Mouse (Mus musculus): ENCODE measurements around the gene Grik3.

Gene Grik3

GRCm38 (mm10) chr4:125553754-125554153, 63.3 kb downstream of the Grik3 start:
- DNase-seq = no peak

- DNase-seq = peak; percentile 59
Measured at GRCm38 (mm10) chr4:125556405-125557308, 66.2 kb downstream of the Grik3 start.

GRCm38 (mm10) chr4:125559564-125559963, 69.1 kb downstream of the Grik3 start:
- DNase-seq = peak; percentile 83

GRCm38 (mm10) chr4:125560806-125561205, 70.3 kb downstream of the Grik3 start:
- DNase-seq = no peak

DNA sequence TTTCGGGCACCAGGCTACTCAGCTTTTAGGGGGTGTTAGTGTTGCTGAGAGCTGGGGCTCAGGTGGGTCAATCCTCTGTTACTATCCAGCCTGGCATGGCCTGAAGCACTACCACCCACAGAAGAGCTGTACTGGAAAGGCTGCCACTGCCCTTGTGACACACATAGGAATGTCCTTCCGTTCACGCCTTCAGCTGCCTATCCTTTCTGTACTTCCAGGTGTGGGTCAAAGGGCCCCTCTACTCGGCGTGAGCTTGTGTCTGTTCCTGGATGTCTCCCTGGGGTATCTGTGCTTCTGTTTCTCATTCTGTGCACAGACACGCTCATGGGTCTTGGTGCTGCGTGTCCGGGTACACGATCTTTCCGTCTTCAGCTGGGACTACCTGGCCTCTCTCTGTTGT, 73.1 kb downstream of the Grik3 start:
- no peak for DNase-seq

DNA sequence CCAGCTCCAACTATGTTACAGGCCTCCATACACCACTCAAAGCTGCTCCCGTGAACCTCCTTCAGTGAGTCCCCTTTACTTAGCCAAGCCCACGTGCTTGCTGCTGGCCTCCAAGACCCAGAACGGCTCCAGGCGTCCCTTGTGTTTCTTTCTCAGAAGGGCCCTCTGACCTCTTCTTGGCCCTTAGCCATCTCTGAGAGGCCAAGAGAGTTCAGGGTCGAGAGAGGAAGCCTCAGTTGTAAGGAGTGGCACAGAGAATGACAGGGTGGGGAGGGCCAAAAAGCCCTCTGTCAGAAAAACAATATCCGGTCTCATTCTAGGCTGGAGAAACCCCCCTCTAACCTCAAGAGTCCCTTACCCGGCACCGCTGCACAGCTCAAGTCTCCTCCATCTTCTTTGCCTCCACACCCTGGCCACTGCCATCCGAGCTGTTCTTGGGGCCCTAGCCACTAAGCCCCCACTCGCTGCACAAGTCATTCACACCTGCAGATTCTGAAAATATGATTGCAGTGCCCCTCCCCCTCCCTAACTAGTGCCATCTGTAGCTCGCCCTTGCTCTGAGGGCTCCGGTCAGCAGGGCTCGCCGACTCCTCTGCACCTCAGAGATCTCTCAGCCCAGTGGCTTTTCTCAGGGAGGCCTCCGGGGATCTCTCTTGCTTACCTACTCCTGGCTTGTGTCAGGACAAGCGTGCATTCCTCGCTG, 73.7 kb downstream of the Grik3 start:
- no peak for DNase-seq

GRCm38 (mm10) chr4:125565711-125566439, 75.4 kb downstream of the Grik3 start:
- DNase-seq = no peak

GRCm38 (mm10) chr4:125568210-125568609, 77.7 kb downstream of the Grik3 start:
- DNase-seq = no peak

- no peak for DNase-seq
Measured at GRCm38 (mm10) chr4:125571651-125572311, 81.3 kb downstream of the Grik3 start.

DNA sequence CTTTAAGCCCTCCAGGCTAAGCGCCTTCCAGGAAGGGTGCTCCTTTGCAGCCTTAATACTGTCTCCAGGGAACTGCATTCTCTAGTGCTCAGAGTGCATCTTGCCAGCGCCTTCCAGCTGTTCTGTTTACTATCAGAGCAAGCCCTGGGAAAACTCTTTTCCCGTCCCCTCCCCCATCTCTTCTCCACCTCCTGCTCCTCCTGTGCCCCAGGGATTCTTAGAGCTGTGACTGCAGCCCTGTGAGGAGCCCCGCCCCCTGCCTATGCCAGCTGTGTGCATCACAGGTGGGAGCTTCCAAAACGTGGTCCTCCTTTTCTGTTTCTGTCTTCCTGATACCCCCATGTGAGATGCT, 81.8 kb downstream of the Grik3 start:
- no peak for DNase-seq

GRCm38 (mm10) chr4:125573000-125573399, 82.5 kb downstream of the Grik3 start:
- no peak for DNase-seq

- DNase-seq = no peak
Measured at GRCm38 (mm10) chr4:125573951-125574675, 83.6 kb downstream of the Grik3 start.

DNA sequence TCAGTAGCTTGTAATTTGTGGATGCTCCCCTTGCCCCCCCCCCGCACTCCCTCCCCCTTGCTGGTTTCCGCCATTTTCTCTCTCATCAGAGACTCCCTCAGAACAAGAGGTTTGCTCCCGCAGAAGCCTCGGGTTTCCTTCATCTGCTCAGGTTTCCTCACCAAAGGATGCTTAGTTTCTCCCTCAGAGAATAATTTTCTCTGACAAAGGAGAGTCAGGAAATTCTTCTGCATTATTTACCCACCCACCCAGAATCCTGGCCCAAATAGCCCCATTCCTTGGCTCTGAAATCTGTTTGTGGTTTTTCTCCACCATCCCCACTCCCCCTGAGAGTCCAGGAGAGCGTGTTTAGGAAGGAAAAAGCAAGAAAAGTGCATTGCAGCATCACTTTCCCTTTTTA, 89.8 kb downstream of the Grik3 start:
- DNase-seq = no peak

DNA sequence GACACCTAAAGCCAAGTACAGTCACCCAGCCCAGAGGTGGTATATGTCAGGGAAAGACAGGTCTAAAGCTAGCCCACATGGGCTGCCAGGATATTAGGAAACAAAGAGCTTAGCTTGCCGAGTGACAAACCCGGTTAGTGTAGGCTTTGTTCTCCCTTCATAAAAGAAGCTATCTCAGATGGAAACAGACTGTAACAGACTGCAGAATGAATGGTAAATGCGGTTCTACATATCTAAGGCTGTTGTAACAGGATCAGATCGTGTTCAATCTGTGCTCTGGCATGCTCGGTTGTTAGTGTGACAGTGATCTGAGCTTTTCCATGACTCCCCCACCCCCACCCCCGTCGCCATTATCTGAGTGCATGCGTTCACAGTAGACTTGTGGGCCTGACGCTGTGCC, 92.8 kb downstream of the Grik3 start:
- DNase-seq = no peak

- DNase-seq = no peak
Measured at GRCm38 (mm10) chr4:125583935-125584334, 93.4 kb downstream of the Grik3 start.

- DNase-seq = no peak
Measured at GRCm38 (mm10) chr4:125584676-125585075, 94.2 kb downstream of the Grik3 start.

- no peak for DNase-seq
Measured at GRCm38 (mm10) chr4:125587577-125587976, 97.1 kb downstream of the Grik3 start.

GRCm38 (mm10) chr4:125590241-125590919, 99.9 kb downstream of the Grik3 start:
- DNase-seq = no peak

DNA sequence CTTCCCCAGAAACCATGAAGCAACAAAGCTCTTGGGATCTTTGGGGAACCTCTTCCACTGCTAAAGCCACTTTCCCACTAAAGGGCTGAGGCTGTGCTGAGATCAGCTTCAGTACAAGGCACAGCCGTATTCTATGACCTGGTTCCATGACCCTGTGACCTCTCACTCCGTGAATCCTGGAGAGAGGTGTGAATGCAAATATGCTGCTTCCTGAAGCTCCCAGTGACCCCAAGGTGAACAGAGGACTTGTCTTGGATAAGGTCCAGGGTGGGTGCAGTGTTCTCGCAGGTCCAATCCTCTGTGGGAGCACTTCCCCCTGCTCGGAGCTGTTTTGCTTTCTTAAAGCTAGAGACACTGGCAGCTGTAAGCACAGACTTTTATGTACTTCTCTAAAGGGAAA, 102.2 kb downstream of the Grik3 start:
- no peak for DNase-seq

- DNase-seq = no peak
Measured at GRCm38 (mm10) chr4:125595011-125595410, 104.5 kb downstream of the Grik3 start.

- no peak for DNase-seq
Measured at GRCm38 (mm10) chr4:125598677-125599076, 108.2 kb downstream of the Grik3 start.

All from cerebellum, adult 11-12 months (tissue).